Mouse (Mus musculus) neutrophil, adult 83 days (primary cell): ENCODE measurements around the gene Rpl6. TPM values are rescaled to one million over a fixed set of nuclear protein-coding genes. Genes with fewer than 3 reads are reported as not detected.

ENCODE experiments used
- total RNA-seq, 2 experiments: library from RNA; stranded (reverse); gene quantifications; one replicate each; pipeline ENCODE4 v1.2.4; 2023

Gene Rpl6
- total RNA-seq = 100 to 1,000 TPM; 682 to 717 TPM

DNA sequence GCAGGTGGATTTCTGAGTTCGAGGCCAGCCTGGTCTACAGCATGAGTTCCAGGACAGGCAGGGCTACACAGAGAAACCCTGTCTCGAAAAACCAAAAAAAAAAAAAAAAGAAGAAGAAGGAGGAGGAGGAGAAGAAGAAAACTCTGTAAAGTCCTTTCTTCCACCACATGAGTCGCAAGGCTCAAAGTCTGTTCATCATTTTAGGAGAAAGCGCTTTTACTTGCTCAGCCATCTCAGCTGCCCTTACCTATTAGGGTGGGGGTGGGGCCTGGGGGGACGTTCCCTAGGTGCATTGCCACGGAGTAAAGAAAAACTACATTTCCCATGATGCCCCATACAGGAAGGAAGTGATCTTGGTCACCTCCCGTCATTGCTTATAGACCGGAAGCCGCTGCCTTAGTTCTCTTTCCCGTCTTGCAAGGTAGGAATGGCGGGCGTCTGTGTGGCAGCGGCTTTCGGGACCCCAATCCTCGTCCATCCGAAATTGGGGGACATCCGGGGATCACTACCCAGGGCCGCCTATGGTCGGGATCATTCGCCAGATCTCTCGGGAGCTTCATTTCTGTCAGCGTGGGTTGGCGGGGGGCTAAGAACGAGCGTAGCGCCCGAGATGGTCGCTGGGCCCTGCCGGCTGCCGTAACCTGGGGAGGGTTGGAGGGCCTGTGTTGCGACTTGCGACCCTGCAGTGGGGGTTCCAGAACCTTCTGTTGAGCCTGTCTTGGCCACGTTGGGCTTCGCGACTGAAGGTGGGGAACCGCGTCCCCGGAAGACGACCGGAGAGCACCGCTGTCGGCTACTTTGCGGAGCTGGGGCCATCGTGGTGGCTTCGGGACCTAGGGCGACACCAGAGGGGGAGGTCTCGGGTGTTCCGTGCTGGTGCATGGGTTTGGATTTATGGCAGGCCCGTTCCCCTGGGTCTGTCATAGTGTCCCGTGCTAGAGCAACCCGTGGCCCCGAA is at the start of gene Rpl6:
Gene Rpl6, plus strand, starts transcription at position 350 of the 958 bp plus-strand sequence.

DNA sequence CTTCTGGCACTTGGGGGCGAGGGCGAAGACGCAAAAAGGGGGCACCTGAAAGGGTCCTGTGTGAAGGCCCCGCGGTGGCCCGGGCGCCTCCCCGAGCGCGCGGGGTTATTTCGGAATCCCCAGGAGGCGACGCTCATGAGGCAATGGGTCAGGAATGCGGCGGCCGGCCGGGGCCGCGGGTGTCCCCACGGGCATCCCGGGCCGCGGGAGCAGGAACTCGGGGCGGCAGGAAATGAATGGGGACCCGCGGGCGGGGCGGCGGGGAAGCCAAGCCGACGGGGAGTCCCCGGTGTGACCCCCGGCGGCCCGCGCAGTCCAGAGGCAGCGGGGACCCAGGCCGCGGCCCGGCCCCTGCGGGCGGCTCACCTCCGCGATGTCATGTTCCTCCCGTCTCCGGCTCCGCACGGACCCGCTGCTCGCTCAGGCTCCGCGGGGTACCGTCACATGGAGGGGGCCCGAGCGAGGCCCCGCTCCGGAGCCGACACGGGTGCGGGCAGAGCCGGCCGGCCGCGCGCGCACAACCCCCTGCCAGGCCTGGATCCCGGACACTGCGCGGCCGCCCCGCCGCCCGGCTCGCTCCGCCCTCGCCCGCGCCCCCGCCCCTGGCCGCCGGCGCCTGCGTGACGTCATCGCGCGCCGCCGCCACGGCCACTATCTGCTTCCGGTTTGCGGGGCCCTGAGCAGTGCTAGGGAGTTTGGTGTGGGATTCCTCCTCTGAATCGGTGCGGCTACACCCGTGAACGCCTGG is 13.3 kb upstream of the Rpl6 start, which contains the start of gene Ptpn11:
Gene Ptpn11, minus strand, starts transcription at position 562 of the 748 bp plus-strand sequence.

GRCm38 (mm10) chr5:121219980-121220731 is 15.9 kb downstream of the Rpl6 start, which contains the start of gene Hectd4:
TSS of gene Hectd4 (plus strand) at chr5:121220219.

Other genes with a start within 250 kb of the Rpl6 start
- under 1 TPM; 0.24 to 0.42 TPM for gene Rph3a, start 194.4 kb upstream of the Rpl6 start, total RNA-seq
- gene Ptpn11, start 13.1 kb upstream of the Rpl6 start, total RNA-seq = 10 to 100 TPM; 35.9 to 37.9 TPM
- 10 to 100 TPM; 35.1 to 41.1 TPM for gene Hectd4, start 15.7 kb downstream of the Rpl6 start, total RNA-seq
- 100 to 1,000 TPM; 109 to 116 TPM for gene Trafd1, start 181.2 kb downstream of the Rpl6 start, total RNA-seq
- gene Naa25, start 193.5 kb downstream of the Rpl6 start, total RNA-seq = 10 to 100 TPM; 10.8 to 11.5 TPM
- gene Tmem116, start 247.4 kb downstream of the Rpl6 start, total RNA-seq = 1 to 10 TPM in 1 of 2 experiments, not detected in 1; 1.4 TPM
- 100 to 1,000 TPM; 155 to 159 TPM for gene Erp29, start 248.0 kb downstream of the Rpl6 start, total RNA-seq